8 mouse cellular contexts compared by ENCODE assay signal in genomic region chr17:79615897-79616296, GRCm38 (mm10). TPM values are rescaled to one million over a fixed set of nuclear protein-coding genes. Genes with fewer than 3 reads are reported as not detected.
DNase-seq lines count a peak whose midpoint lies in the region; ATAC-seq and TF ChIP-seq lines count a peak whose summit lies in the region.

No protein-coding gene starts in this region.

- H3K4me1 ChIP-seq in kidney, embryonic 16.5 days (ENCODE audit: insufficient read depth, low read length) = peaks cover 4% of the 10 kb centered on the region; the same call in 1 of the 2 replicates
- H3K4me1 ChIP-seq in embryonic facial prominence, embryonic 13.5 days = no peaks in the 10 kb centered on the region
- no peaks in the 10 kb centered on the region for H3K4me1 ChIP-seq in intestine, embryonic 14.5 days (replicated peaks; ENCODE audit: control insufficient read depth, insufficient read depth, low read length)
- 0 out of 2 replicates have a peak, but pooled peaks cover 3% of the 10 kb centered on the region for H3K4me1 ChIP-seq in midbrain, postnatal 0 days (ENCODE audit: insufficient read depth, low read length)

- no peak overlapping the region for H3K9ac ChIP-seq in kidney, embryonic 16.5 days (replicated peaks; ENCODE audit: low read length)
- no peak overlapping the region for H3K9ac ChIP-seq in embryonic facial prominence, embryonic 13.5 days
- H3K9ac ChIP-seq in intestine, embryonic 14.5 days (ENCODE audit: low read length) = no peak overlapping the region
- H3K9ac ChIP-seq in midbrain, postnatal 0 days (replicated peaks; ENCODE audit: low read length, poor library complexity, severe bottlenecking) = no peak overlapping the region

- WGBS in kidney, embryonic 16.5 days = 76% methylated on average over 9 of the region's 9 CpGs
- 84% methylated on average over 9 of the region's 9 CpGs for WGBS in embryonic facial prominence, embryonic 13.5 days
- WGBS in intestine, embryonic 14.5 days = 83% methylated on average over 9 of the region's 9 CpGs
- WGBS in midbrain, postnatal 0 days = 87% methylated on average over 9 of the region's 9 CpGs

- no peak for DNase-seq in kidney, adult 9 months
- no peak for DNase-seq in intestine, embryonic 14.5 days (ENCODE audit: low spot score)
- no peak for DNase-seq in midbrain, postnatal 0 days (ENCODE audit: low spot score)
- DNase-seq in adrenal gland, postnatal 36 days = no peak
- no peak for DNase-seq in right cerebral cortex, postnatal 14 days

- H3K9me3 ChIP-seq in kidney, embryonic 16.5 days (ENCODE audit: low read length) = no peaks in the 10 kb centered on the region
- no peaks in the 10 kb centered on the region for H3K9me3 ChIP-seq in embryonic facial prominence, embryonic 13.5 days
- H3K9me3 ChIP-seq in intestine, embryonic 14.5 days (ENCODE audit: control insufficient read depth, low read length) = no peaks in the 10 kb centered on the region
- no peaks in the 10 kb centered on the region for H3K9me3 ChIP-seq in midbrain, postnatal 0 days (ENCODE audit: low read length)

- H3K27me3 ChIP-seq in kidney, embryonic 16.5 days (ENCODE audit: insufficient read depth, low read length) = no peaks in the 10 kb centered on the region
- no peaks in the 10 kb centered on the region for H3K27me3 ChIP-seq in embryonic facial prominence, embryonic 13.5 days
- H3K27me3 ChIP-seq in intestine, embryonic 14.5 days (replicated peaks; ENCODE audit: control insufficient read depth, insufficient read depth, low read length) = no peaks in the 10 kb centered on the region
- no peaks in the 10 kb centered on the region for H3K27me3 ChIP-seq in midbrain, postnatal 0 days (ENCODE audit: insufficient read depth, low read length)

- no peak for TF ChIP-seq CTCF in midbrain, postnatal 0 days (IDR thresholded peaks at IDR 0.05)

- no peak for ATAC-seq in kidney, embryonic 16.5 days (ENCODE audit: low FRiP score, low TSS enrichment)
- no peak for ATAC-seq in embryonic facial prominence, embryonic 13.5 days (ENCODE audit: insufficient number of reproducible peaks, insufficient read depth, low FRiP score, low TSS enrichment, low read depth)
- ATAC-seq in intestine, embryonic 14.5 days (replicated peaks; ENCODE audit: low FRiP score, low TSS enrichment, low read depth) = no peak
- no peak for ATAC-seq in midbrain, postnatal 0 days (ENCODE audit: low FRiP score)
- no peak for ATAC-seq in granulocyte monocyte progenitor cell, adult 5-6 weeks (replicated peaks; ENCODE audit: poor library complexity, severe bottlenecking)

- no peak overlapping the region for H3K27ac ChIP-seq in kidney, embryonic 16.5 days (ENCODE audit: low read length)
- no peak overlapping the region for H3K27ac ChIP-seq in embryonic facial prominence, embryonic 13.5 days
- no peak overlapping the region for H3K27ac ChIP-seq in intestine, embryonic 14.5 days (ENCODE audit: low read depth)
- H3K27ac ChIP-seq in midbrain, postnatal 0 days (ENCODE audit: low read depth, low read length) = no peak overlapping the region; the same call in 1 of the 2 replicates

- H3K36me3 ChIP-seq in kidney, embryonic 16.5 days (ENCODE audit: insufficient read depth, low read length) = no peaks in the 10 kb centered on the region
- H3K36me3 ChIP-seq in embryonic facial prominence, embryonic 13.5 days = no peaks in the 10 kb centered on the region
- no peaks in the 10 kb centered on the region for H3K36me3 ChIP-seq in intestine, embryonic 14.5 days (ENCODE audit: control insufficient read depth, insufficient read depth, low read length)
- no peaks in the 10 kb centered on the region for H3K36me3 ChIP-seq in midbrain, postnatal 0 days (ENCODE audit: insufficient read depth, low read length)

- peak overlapping the region; percentile 69 for H3K4me3 ChIP-seq in kidney, embryonic 16.5 days (ENCODE audit: low read length)
- H3K4me3 ChIP-seq in embryonic facial prominence, embryonic 13.5 days = peak overlapping the region; percentile 77
- peak overlapping the region; percentile 66; the same call in 1 of the 2 replicates for H3K4me3 ChIP-seq in intestine, embryonic 14.5 days (ENCODE audit: low read depth, low read length)
- peak overlapping the region; percentile 86 for H3K4me3 ChIP-seq in midbrain, postnatal 0 days (ENCODE audit: low read depth, low read length)

- H3K4me2 ChIP-seq in kidney, embryonic 16.5 days (replicated peaks; ENCODE audit: low read depth, low read length) = peak overlapping the region; percentile 74
- H3K4me2 ChIP-seq in embryonic facial prominence, embryonic 13.5 days = peak overlapping the region; percentile 80
- peak overlapping the region; percentile 70 for H3K4me2 ChIP-seq in intestine, embryonic 14.5 days (ENCODE audit: low read length)
- H3K4me2 ChIP-seq in midbrain, postnatal 0 days (ENCODE audit: low read depth, low read length, poor library complexity, severe bottlenecking) = peak overlapping the region; percentile 91

RNA-seq across cellular contexts. Expression of gene Rmdn2, which starts 4.2 kb away (rescaled TPM):
- 14.9 and 16.5 TPM in 2 replicates for polyA plus RNA-seq in kidney, embryonic 16.5 days (2015; fragmentation: Nextera tagmentation; extraction: Ambion mirVana)
- 9.8 and 10.6 TPM in 2 replicates for polyA plus RNA-seq in embryonic facial prominence, embryonic 13.5 days (2015; fragmentation: Nextera tagmentation; extraction: Ambion mirVana)
- polyA plus RNA-seq in intestine, embryonic 14.5 days (2014; fragmentation: Nextera tagmentation; extraction: Ambion mirVana) = 8.3 and 9.1 TPM in 2 replicates
- 2.8 and 5.9 TPM in 2 replicates for total RNA-seq in midbrain, postnatal 0 days (2014; rRNA removed)
- polyA plus RNA-seq in midbrain, postnatal 0 days (2015; fragmentation: Nextera tagmentation; extraction: Ambion mirVana) = 9.3 and 10.7 TPM in 2 replicates
- 100 to 1,000 TPM; 287 to 356 TPM for total RNA-seq in adrenal gland, postnatal 36 days (2021)
- 0.95 and 15.0 TPM in 2 replicates for total RNA-seq in granulocyte monocyte progenitor cell, adult 5-6 weeks (2014; fragmentation: Nextera tagmentation)
- total RNA-seq in granulocyte monocyte progenitor cell, adult 5-6 weeks (2017) = 4.2 and 13.3 TPM in 2 replicates
